Mouse (Mus musculus) embryo, embryonic 10 days (tissue): ENCODE measurements at regions not wholly inside any gene's neighbourhood (a gene's known extent, or its start where the extent isn't known, plus 50 kb on each side); places are given as distances from the start of the nearest gene placed in this dataset.

Experiments
- DNase-seq: peaks from one replicate; pipeline ENCODE4 v3.0.0-alpha.2; 2015; ENCODE audit warnings: low spot score

GRCm38 (mm10) chr3:4544730-4545129 is 1205.9 kb upstream of the Gm8797 start:
- no peak for DNase-seq

DNA sequence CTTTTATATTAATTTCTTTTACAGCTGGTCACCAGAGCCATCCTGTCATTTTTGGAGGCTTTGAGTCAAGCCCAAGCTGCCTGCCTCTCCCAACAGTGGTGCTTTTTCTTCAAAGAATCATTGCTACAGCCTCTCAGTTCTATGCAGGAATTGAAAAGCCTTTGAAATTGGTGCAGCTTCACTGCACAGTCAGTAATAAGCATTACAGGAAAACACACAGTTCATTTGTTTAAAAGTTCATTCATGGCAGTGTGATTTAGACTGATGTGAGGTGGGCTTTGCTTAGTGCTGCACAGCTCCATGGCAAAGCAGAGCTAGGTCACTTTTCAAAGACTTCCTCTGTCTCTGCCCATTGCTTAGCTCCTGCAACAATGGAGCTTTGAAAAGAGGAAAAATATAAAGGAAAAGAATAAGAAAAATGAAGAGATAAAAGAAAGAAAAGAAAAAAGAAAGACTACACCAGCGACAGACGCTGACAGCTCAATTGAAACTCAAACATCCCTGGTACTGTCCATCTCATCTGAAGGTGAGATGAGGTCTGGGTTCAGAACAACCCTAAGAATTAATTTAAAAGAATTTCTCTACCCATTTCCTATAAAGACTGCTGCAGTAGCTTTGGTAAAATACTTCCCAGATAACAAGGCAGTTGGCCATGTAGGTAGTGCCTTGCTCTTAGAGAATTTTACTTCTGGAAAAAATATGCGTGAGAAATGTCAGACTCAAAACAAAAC is 1204.3 kb upstream of the Gm8797 start:
- peak; percentile 52 for DNase-seq

- no peak for DNase-seq
Observed at GRCm38 (mm10) chr3:4560664-4561063, 1189.9 kb upstream of the Gm8797 start.

DNA sequence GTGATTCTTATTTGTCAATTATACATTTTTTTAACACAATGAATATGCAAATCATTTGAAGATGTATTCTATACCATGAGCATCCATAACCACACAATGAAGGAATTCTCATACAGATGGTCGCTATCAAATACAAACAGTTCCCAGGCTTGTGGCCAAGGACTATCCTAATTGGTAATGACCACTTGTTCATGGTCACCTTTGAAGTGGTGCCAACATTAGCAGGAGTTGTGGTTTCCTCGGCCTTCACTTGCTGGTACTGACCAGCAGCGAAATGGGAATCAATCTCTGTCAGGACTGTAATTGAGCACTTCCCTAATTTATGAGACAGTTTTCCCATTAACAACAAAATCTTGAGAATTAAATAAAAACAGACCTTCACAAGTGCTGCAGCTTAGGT is 1168.1 kb upstream of the Gm8797 start:
- DNase-seq: peak; percentile 3

- DNase-seq: no peak
Observed at GRCm38 (mm10) chr3:4593977-4594523, 1156.6 kb upstream of the Gm8797 start.

DNA sequence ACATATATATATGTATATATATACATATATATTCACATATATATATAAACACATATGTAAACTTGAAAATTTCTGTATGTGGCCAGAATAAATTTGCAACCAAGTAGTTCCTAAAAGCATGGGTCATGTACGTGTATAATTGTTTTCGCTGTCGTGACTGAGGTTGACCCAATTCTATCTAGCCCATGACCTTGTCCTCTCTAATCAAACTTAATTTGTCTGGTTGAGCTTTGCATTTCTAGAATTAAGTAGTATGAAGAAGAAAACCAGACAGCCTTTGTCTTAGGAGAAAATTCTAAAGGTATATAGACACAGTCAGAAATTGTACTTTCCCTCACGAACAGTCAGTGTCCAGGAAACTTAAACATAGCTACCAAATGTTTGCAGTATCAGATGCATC is 1156.1 kb upstream of the Gm8797 start:
- DNase-seq: no peak
